Mouse (Mus musculus): ENCODE data around the gene Atf4.

Gene Atf4

GRCm38 (mm10) chr15:80249672-80250071 lies 5.3 kb upstream of the Atf4 start:
- no peak for DNase-seq (ENCODE audit: low read depth, low spot score)

- no peak for DNase-seq (ENCODE audit: low read depth, low spot score)
Observed at GRCm38 (mm10) chr15:80250586-80250985, 4.4 kb upstream of the Atf4 start.

GRCm38 (mm10) chr15:80253530-80253929 lies 1.5 kb upstream of the Atf4 start:
- no peak for DNase-seq (ENCODE audit: low read depth, low spot score)

- DNase-seq (ENCODE audit: low read depth, low spot score) = no peak
Observed at GRCm38 (mm10) chr15:80254207-80254606, 777 bp upstream of the Atf4 start.

GRCm38 (mm10) chr15:80255646-80256121 lies 700 bp downstream of the Atf4 start:
- peak; percentile 79 for DNase-seq (ENCODE audit: low read depth, low spot score)

GRCm38 (mm10) chr15:80256242-80256641 lies 1.3 kb downstream of the Atf4 start:
- DNase-seq (ENCODE audit: low read depth, low spot score) = no peak

GRCm38 (mm10) chr15:80256656-80257601 lies 1.9 kb downstream of the Atf4 start:
- no peak for DNase-seq (ENCODE audit: low read depth, low spot score)

- peak; percentile 68 for DNase-seq (ENCODE audit: low read depth, low spot score)
Observed at GRCm38 (mm10) chr15:80257602-80258239, 2.7 kb downstream of the Atf4 start.

GRCm38 (mm10) chr15:80258240-80259170 lies 3.5 kb downstream of the Atf4 start:
- DNase-seq (ENCODE audit: low read depth, low spot score) = no peak

GRCm38 (mm10) chr15:80259406-80260045 lies 4.5 kb downstream of the Atf4 start:
- DNase-seq (ENCODE audit: low read depth, low spot score) = no peak

- peak; percentile 55 for DNase-seq (ENCODE audit: low read depth, low spot score)
Observed at GRCm38 (mm10) chr15:80260677-80261076, 5.7 kb downstream of the Atf4 start.

GRCm38 (mm10) chr15:80261100-80261499 lies 6.1 kb downstream of the Atf4 start:
- no peak for DNase-seq (ENCODE audit: low read depth, low spot score)

GRCm38 (mm10) chr15:80263610-80264575 lies 8.9 kb downstream of the Atf4 start, which contains the start of gene Rps19bp1:
TSS of gene Rps19bp1 (minus strand) at chr15:80264315.
- DNase-seq (ENCODE audit: low read depth, low spot score) = peak; percentile 80

- DNase-seq (ENCODE audit: low read depth, low spot score) = peak; percentile 67
Observed at GRCm38 (mm10) chr15:80266281-80266680, 11.3 kb downstream of the Atf4 start.

- no peak for DNase-seq (ENCODE audit: low read depth, low spot score)
Observed at GRCm38 (mm10) chr15:80271858-80272396, 16.9 kb downstream of the Atf4 start.

- DNase-seq (ENCODE audit: low read depth, low spot score) = no peak
Observed at GRCm38 (mm10) chr15:80277107-80277506, 22.1 kb downstream of the Atf4 start.

GRCm38 (mm10) chr15:80277625-80278024 lies 22.6 kb downstream of the Atf4 start:
- no peak for DNase-seq (ENCODE audit: low read depth, low spot score)

GRCm38 (mm10) chr15:80278121-80278759 lies 23.3 kb downstream of the Atf4 start:
- DNase-seq (ENCODE audit: low read depth, low spot score) = no peak

- no peak for DNase-seq (ENCODE audit: low read depth, low spot score)
Observed at GRCm38 (mm10) chr15:80279053-80279452, 24.1 kb downstream of the Atf4 start.

Data from retina, adult 2 months (tissue).